Mouse (Mus musculus) myocyte (in vitro differentiated cells): ENCODE results near the gene Ankdd1a. TPM values are rescaled to one million over a fixed set of nuclear protein-coding genes. Genes with fewer than 3 reads are reported as not detected.

ENCODE experiments used
- H3K27me3 ChIP-seq: one replicate; pipeline ENCODE4 v1.6.1; 2011; ENCODE audit not compliant: control insufficient read depth, insufficient read depth, insufficient read length
- H3K36me3 ChIP-seq: one replicate; pipeline ENCODE4 v1.6.1; 2011; ENCODE audit not compliant: control insufficient read depth, insufficient read depth
- H3K4me2 ChIP-seq: one replicate; pipeline ENCODE4 v1.6.1; 2011; ENCODE audit warnings: low read depth, control low read depth
- H3K4me3 ChIP-seq: one replicate; pipeline ENCODE4 v1.5.1; 2011; ENCODE audit warnings: mild to moderate bottlenecking, control low read depth, moderate library complexity
- H3K79me2 ChIP-seq: one replicate; pipeline ENCODE4 v1.6.1; 2011; ENCODE audit not compliant: control insufficient read depth, insufficient read depth
- H3ac ChIP-seq: one replicate; pipeline ENCODE4 v1.6.1; 2011; ENCODE audit not compliant: control insufficient read depth, insufficient read length
- CEBPB ChIP-seq: IDR thresholded peaks from 2 replicates; pipeline ENCODE4 v1.6.1; 2011; ENCODE audit warnings: mild to moderate bottlenecking, moderate library complexity; ENCODE audit not compliant: poor library complexity, insufficient read depth, severe bottlenecking
- E2F4 ChIP-seq: IDR thresholded peaks from one replicate; pipeline ENCODE4 v1.6.1; 2011; ENCODE audit warnings: mild to moderate bottlenecking, control low read depth, moderate library complexity; ENCODE audit not compliant: insufficient read depth
- MAX ChIP-seq: IDR thresholded peaks from one replicate; pipeline ENCODE4 v1.6.1; 2011; ENCODE audit warnings: low read depth, mild to moderate bottlenecking, control low read depth
- MYOD1 ChIP-seq, 3 experiments: IDR thresholded peaks; one replicate each; pipeline ENCODE4 v1.6.1; 2011; ENCODE audit warnings: control low read depth in 2 of 3, low read depth in 2 of 3, mild to moderate bottlenecking in 2 of 3, moderate library complexity in 1 of 3; ENCODE audit not compliant: insufficient read length in 2 of 3, control insufficient read depth in 1 of 3
- MYOG ChIP-seq, 3 experiments: IDR thresholded peaks; one replicate each; pipeline ENCODE4 v1.6.1; 2011; ENCODE audit warnings: control low read depth in 2 of 3, low read depth in 2 of 3, mild to moderate bottlenecking in 2 of 3; ENCODE audit not compliant: insufficient read length in 2 of 3, control insufficient read depth in 1 of 3, insufficient read depth in 1 of 3
- POLR2A ChIP-seq: IDR thresholded peaks from one replicate; pipeline ENCODE4 v1.6.1; 2011; ENCODE audit warnings: low read depth, mild to moderate bottlenecking, control low read depth, moderate library complexity; ENCODE audit not compliant: insufficient read length
- POLR2AphosphoS2 ChIP-seq: IDR thresholded peaks from one replicate; pipeline ENCODE4 v1.6.1; 2011; ENCODE audit warnings: low read depth, control low read depth; ENCODE audit not compliant: insufficient read length
- REST ChIP-seq: IDR thresholded peaks from one replicate; pipeline ENCODE4 v1.6.1; 2011; ENCODE audit warnings: mild to moderate bottlenecking, control low read depth, moderate library complexity; ENCODE audit not compliant: insufficient read depth, insufficient read length
- SRF ChIP-seq: IDR thresholded peaks from one replicate; pipeline ENCODE4 v1.6.1; 2011; ENCODE audit warnings: low read depth; ENCODE audit not compliant: control insufficient read depth, insufficient read length
- TCF12 ChIP-seq: IDR thresholded peaks from one replicate; pipeline ENCODE4 v1.6.1; 2011; ENCODE audit warnings: mild to moderate bottlenecking, control low read depth; ENCODE audit not compliant: poor library complexity, insufficient read depth, severe bottlenecking
- TCF3 ChIP-seq: IDR thresholded peaks from one replicate; pipeline ENCODE4 v1.6.1; 2011; ENCODE audit warnings: low read depth, control low read depth; ENCODE audit not compliant: insufficient read length
- USF1 ChIP-seq: IDR thresholded peaks from one replicate; pipeline ENCODE4 v1.6.1; 2011; ENCODE audit warnings: low read depth, mild to moderate bottlenecking, control low read depth, moderate library complexity
- polyA plus RNA-seq: library from polyadenylated mRNA; unstranded; fragments of >200 nt; fragmentation: generic; extraction: Trizol; gene quantifications from one replicate; pipeline ENCODE4 v1.2.1, GENCODE M21; 2012; ENCODE audit warnings: missing spikeins

The Ankdd1a gene
- polyA plus RNA-seq: 0.02 TPM

DNA sequence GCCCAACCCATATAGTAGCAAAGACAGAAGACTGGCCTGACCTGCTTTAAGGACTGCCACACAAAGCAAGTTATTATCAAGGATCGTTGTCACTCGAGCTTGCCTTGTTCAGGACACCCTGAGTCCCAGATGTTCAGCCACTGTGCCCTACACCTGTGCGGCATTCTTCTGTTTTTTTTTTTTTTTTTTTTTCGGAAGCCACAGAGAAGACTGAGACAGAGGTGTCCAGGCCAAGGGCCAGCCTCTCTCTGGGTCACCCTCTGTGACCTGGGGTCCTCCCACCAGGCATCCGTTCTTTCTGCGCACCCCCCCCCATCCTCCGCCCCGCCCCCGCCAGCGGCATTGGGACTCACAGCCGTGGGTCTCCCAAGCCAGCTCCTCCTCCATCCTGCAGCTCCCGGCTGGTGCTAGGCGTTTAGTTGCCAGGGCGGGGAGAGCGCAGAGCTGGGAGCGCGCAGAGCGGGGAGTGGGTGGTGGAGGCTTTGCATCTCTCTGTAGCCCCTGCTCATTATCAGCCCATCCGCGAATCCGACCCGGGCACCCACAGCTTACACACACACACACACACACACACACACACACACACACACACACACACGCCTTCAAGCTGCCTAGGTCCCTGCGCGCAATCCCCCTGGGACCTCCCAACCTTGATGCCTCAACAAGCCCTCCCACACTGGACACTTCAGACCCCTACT lies at the start of gene Ankdd1a:
TSS of gene Ankdd1a (minus strand) at position 387 of the 698 bp plus-strand sequence.
- H3K27me3 ChIP-seq: no peaks in the 10 kb centered on the region
- H3K4me3 ChIP-seq: no peak within 1 kb of the TSS
- H3K4me2 ChIP-seq: no peak within 1 kb of the TSS
- no peak within 1 kb of the TSS for H3ac ChIP-seq
- H3K36me3 ChIP-seq: no peaks in the 10 kb centered on the region
- no peaks in the 10 kb centered on the region for H3K79me2 ChIP-seq
- TF ChIP-seq POLR2A (no peak), E2F4 (no peak), USF1 (no peak), MYOD1 (IDR thresholded peaks at IDR 0.05; ENCODE audit: control insufficient read depth in 1 of 3, insufficient read length in 2 of 3, low read depth in 2 of 3) (no peak), POLR2AphosphoS2 (no peak), REST (no peak)

DNA sequence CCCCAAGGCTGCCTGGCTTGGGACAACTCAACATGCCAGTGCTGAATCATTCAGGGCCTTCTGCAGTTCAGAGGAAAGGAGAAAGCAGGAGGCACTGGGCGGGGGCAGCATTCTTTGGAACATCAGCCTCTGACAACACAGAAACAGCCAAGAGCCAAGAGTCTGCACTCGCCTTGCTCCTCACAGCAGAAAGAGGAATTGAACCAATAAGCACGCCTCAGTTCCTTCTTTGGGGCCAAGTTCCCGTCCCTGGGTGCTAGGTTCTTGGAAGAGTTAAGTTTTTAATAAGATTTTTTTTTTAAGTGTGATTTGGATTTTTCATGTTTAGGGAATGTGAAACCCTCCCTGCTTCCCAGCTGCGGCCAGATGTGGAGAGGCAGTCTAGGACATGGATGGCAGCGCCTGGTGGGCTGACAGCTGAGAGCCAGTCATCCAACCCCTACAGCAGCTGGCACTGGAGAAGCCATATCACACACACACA lies 49.5 kb upstream of the Ankdd1a start:
- Histone ChIP-seq H3K4me2 (no peak overlapping the region), H3K27me3 (no peaks in the 10 kb centered on the region), H3ac (no peak overlapping the region), H3K36me3 (peaks cover 22% of the 10 kb centered on the region), H3K4me3 (no peak overlapping the region), H3K79me2 (peaks cover 13% of the 10 kb centered on the region)
- peak in 1 of 3 experiments; percentile 5 for TF ChIP-seq MYOG (IDR thresholded peaks at IDR 0.05; ENCODE audit: control insufficient read depth in 1 of 3, insufficient read depth in 1 of 3, insufficient read length in 2 of 3, low read depth in 2 of 3)
- peak in 2 of 3 experiments; percentile 37 to 53 for TF ChIP-seq MYOD1 (IDR thresholded peaks at IDR 0.05; ENCODE audit: control insufficient read depth in 1 of 3, insufficient read length in 2 of 3, low read depth in 2 of 3)
- no peak for TF ChIP-seq MAX

DNA sequence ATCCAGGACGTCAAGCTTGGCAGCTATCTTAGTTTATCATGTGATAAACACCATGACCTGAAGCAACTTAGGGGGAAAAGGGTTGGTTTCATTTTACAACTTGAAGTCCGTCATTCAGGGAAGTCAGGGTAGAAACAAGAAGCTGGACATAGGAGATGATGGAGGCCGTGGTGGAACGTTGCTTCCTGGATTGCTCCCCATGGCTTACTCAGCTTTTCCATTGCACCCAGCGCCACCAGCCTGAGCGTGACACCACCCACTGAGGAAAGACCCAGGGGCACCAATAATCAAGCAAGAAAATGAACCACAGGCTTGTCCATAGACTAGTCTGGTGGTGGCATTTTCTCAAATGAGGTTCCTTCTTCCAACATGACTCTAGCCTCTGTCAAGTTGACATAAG lies 48.8 kb upstream of the Ankdd1a start:
- no peak overlapping the region for H3K4me3 ChIP-seq
- peaks cover 22% of the 10 kb centered on the region for H3K36me3 ChIP-seq
- H3K79me2 ChIP-seq: peaks cover 13% of the 10 kb centered on the region
- TF ChIP-seq USF1 (no peak), REST (no peak), SRF (no peak), TCF3 (no peak), MYOG (IDR thresholded peaks at IDR 0.05; ENCODE audit: control insufficient read depth in 1 of 3, insufficient read depth in 1 of 3, insufficient read length in 2 of 3, low read depth in 2 of 3) (no peak), MAX (no peak), TCF12 (no peak), POLR2AphosphoS2 (no peak), CEBPB (no peak), E2F4 (no peak), POLR2A (no peak), MYOD1 (IDR thresholded peaks at IDR 0.05; ENCODE audit: control insufficient read depth in 1 of 3, insufficient read length in 2 of 3, low read depth in 2 of 3) (no peak)
- H3K27me3 ChIP-seq: no peaks in the 10 kb centered on the region
- H3K4me2 ChIP-seq: no peak overlapping the region
- no peak overlapping the region for H3ac ChIP-seq

DNA sequence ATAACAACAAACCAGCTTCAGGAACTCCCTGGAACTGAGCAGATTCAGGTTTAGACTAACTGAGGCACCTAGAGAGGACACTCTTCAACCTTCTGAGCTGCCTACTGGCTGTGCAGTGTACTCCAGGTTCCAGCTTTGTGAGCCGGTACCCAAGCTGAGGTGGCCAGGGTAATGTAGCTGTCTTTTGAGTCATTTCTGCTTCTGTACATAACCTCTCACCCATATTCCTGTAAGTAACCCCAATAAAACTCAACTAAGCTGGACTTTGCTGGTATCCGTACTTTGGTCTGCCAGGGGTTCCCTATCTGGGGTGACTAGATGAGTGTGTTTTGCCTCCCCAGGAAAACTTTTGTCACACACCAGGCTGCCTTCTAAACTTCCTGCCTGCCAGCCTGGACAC lies 44.7 kb upstream of the Ankdd1a start:
- Histone ChIP-seq H3ac (no peak overlapping the region), H3K27me3 (no peaks in the 10 kb centered on the region), H3K4me2 (no peak overlapping the region), H3K4me3 (no peak overlapping the region), H3K79me2 (peaks cover 13% of the 10 kb centered on the region), H3K36me3 (peaks cover 24% of the 10 kb centered on the region)
- TF ChIP-seq POLR2A (no peak), SRF (no peak), REST (no peak), USF1 (no peak), TCF3 (no peak), MYOD1 (IDR thresholded peaks at IDR 0.05; ENCODE audit: control insufficient read depth in 1 of 3, insufficient read length in 2 of 3, low read depth in 2 of 3) (peak in 1 of 3 experiments; percentile 51)

DNA sequence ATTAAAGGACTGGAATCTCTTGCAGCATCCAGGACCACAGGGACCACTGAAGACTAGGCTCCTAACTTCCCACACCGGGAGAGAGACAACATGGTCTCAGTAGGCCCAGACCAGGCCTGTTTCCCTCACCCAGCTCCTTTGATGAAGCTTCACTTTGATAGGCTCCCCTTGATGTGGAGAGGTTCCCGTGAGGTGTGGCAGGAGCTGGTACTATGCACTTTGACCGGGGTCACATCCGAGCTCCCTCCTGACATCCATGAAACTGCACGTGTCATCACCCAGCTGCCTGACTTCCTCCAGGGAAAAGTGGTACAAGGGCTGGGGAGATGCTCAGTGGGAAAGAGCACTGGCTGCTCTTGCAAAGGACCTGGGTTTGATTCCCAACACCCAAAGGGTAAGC lies 43.1 kb upstream of the Ankdd1a start:
- Histone ChIP-seq H3ac (no peak overlapping the region), H3K4me2 (no peak overlapping the region), H3K36me3 (peaks cover 31% of the 10 kb centered on the region), H3K4me3 (no peak overlapping the region), H3K79me2 (peaks cover 3% of the 10 kb centered on the region), H3K27me3 (no peaks in the 10 kb centered on the region)
- no peak for TF ChIP-seq MAX
- TF ChIP-seq REST: no peak
- no peak for TF ChIP-seq TCF3
- TF ChIP-seq SRF: no peak
- TF ChIP-seq MYOD1 (IDR thresholded peaks at IDR 0.05; ENCODE audit: control insufficient read depth in 1 of 3, insufficient read length in 2 of 3, low read depth in 2 of 3): no peak
- TF ChIP-seq POLR2AphosphoS2: no peak
- no peak for TF ChIP-seq MYOG (IDR thresholded peaks at IDR 0.05; ENCODE audit: control insufficient read depth in 1 of 3, insufficient read depth in 1 of 3, insufficient read length in 2 of 3, low read depth in 2 of 3)
- no peak for TF ChIP-seq POLR2A
- TF ChIP-seq USF1: no peak
- no peak for TF ChIP-seq CEBPB
- no peak for TF ChIP-seq E2F4
- TF ChIP-seq TCF12: no peak
